Mouse (Mus musculus): ENCODE data around the gene Naa25. TPM values are rescaled to one million over a fixed set of nuclear protein-coding genes. Genes with fewer than 3 reads are reported as not detected.

Gene Naa25
- polyA plus RNA-seq (2014; fragmentation: Illumina TruSeq; extraction: RNeasy Lipid Tissue Mini Kit (QIAGEN cat#74804)) = 46.7 TPM

DNA sequence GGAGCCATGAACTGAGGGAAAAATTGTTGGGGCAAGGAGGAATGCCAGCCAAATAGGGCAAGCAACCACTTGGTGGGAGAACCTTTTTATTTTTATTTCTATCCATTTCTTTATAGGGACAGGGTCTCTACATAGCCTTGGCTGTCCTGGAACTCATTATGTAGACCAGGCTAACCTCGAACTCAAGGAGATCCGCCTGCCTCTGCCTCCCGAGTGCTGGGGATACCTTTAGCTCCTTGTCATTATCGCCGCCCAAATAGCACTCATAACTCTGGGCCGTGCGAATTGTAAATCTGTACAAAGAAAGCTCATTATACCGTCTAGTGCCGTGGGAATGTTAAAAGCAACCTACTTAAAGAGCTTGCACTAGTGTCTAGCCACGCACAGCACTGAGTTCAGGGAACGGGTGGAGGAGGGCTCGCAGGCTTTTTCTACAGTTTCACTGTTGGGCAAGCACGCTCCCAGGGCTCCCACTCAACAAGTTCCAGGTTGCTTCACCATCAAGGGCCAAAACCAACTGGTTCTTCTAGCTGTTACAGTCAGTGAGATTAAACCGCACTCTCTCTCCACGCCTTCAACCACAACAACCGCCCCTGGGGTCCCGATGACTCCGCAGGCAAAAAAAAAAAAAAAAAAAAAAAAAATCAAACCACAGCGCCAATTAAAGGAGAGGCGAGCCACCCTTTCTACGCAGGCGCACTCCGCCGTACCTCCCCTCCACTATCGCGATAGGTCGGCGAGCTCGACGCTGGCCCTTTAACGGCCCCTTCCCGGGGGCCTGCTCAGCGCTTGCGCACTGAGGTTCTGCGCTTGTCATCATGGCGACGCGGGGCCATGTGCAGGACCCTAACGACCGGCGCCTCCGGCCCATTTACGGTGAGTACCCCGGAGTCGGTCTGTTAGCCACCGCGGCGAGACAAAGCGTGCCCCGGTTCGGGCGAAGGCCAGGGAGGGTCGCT is at the start of gene Naa25:
Gene Naa25, plus strand, starts transcription at position 750 of the 959 bp plus-strand sequence.

DNA sequence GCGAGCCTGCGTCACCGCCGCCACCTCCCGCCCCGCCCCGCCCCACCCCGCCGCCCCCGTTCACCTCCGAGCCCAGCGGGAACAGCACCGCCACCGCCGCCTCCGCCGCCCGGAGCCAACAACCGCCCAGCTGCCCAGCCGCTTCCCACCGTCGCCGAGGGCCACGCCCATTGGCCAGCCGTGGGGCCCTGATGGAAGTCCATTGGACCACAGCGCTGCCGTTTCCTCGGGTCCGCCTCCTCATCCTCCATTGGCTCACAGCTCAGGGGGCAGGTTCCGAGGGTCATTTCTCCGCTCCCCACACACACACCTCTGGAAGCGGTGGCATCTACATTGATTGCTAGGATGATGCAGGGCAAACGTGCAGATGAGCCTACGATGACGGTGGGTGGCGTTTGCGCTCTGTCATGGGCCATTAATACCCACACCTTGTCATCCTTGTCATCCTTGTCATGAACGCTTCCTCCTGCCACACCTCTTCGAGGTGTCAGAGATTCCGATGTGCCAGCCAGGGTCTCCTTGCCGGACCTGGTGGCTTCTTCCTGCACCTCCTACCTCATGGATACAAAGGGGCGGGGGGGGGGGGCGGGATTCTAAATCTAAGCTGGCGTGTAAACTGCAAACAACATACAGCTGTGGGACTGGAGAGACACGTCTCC is 12.1 kb upstream of the Naa25 start, which contains the start of gene Trafd1:
Gene Trafd1, minus strand, starts transcription at position 172 of the 659 bp plus-strand sequence.

DNA sequence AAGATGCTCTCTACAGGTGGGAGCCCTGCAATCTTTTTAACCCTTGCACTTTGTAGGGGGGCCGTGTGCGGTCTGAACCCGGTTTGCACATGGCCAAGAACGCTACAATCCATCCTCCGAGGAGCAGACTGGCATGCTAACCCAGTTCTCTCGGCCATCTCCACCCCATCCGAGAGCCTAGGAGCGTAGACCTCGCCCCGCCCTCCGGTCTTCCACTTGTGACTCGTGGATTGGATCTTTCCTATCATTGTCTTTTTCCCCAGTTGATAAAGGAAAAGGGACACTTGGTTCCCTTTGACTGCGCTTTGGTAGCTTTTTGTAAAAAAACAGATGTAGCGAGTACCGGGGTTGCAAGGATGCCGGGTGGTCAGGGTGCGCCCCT is 53.9 kb downstream of the Naa25 start, which contains the start of gene Tmem116:
Gene Tmem116, plus strand, starts transcription at position 250 of the 382 bp plus-strand sequence.

DNA sequence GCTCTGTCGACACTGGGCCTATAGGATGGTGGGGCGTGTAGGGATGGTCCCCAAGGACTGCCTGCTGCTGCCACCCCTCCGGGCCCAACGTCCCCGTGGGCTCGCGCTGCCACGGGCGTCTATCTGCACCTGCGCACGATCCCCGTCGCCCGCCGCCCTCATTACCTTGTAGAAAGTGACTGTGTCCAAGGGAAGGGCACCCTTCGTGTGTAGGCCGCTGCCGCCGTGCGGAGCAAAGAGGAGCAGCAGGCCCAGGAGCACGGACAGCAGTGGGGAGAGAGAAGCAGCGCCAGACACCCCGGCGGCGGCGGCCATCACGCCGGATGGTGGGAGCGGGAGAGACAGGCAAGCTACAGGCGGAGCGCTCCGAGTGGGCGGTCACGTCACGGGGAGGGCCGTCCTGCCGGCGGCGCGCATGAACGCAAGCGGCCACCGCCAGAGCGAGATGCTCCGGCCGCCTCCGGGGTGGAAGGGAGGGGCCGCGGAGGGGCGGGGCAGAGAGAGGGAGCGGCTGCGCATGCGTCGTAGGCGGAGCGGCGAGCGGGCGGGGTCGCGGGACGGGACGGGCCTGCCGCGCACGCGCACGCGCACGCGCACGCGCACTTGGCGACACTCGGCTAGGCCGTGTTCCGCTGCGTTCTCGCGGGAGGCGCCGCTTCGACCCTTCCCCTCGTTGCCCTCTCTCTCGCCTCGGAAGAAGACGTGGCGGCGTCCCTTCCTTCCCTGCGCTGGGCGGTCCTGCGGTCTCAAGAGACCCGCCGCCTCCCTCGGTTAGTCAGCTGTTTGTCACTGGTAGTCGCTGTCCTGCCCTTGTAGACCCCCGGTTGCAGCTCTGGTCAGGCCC is 54.5 kb downstream of the Naa25 start, which contains the start of gene Erp29:
Gene Erp29, minus strand, starts transcription at position 481 of the 844 bp plus-strand sequence.

Other genes with a start within 250 kb of the Naa25 start
- gene Ptpn11, start 206.5 kb upstream of the Naa25 start, polyA plus RNA-seq (2014; fragmentation: Illumina TruSeq; extraction: RNeasy Lipid Tissue Mini Kit (QIAGEN cat#74804)) = 41.3 TPM
- 311 TPM for gene Rpl6, start 193.5 kb upstream of the Naa25 start, polyA plus RNA-seq (2014; fragmentation: Illumina TruSeq; extraction: RNeasy Lipid Tissue Mini Kit (QIAGEN cat#74804))
- gene Hectd4, start 177.7 kb upstream of the Naa25 start, polyA plus RNA-seq (2014; fragmentation: Illumina TruSeq; extraction: RNeasy Lipid Tissue Mini Kit (QIAGEN cat#74804)) = 3.1 TPM
- gene Trafd1, start 12.3 kb upstream of the Naa25 start, polyA plus RNA-seq (2014; fragmentation: Illumina TruSeq; extraction: RNeasy Lipid Tissue Mini Kit (QIAGEN cat#74804)) = 12.7 TPM
- not detected for gene Tmem116, start 54.0 kb downstream of the Naa25 start, polyA plus RNA-seq (2014; fragmentation: Illumina TruSeq; extraction: RNeasy Lipid Tissue Mini Kit (QIAGEN cat#74804))
- gene Erp29, start 54.6 kb downstream of the Naa25 start, polyA plus RNA-seq (2014; fragmentation: Illumina TruSeq; extraction: RNeasy Lipid Tissue Mini Kit (QIAGEN cat#74804)) = 10.5 TPM
- gene Adam1b, start 105.5 kb downstream of the Naa25 start, polyA plus RNA-seq (2014; fragmentation: Illumina TruSeq; extraction: RNeasy Lipid Tissue Mini Kit (QIAGEN cat#74804)) = not detected
- gene Adam1a, start 147.5 kb downstream of the Naa25 start, polyA plus RNA-seq (2014; fragmentation: Illumina TruSeq; extraction: RNeasy Lipid Tissue Mini Kit (QIAGEN cat#74804)) = 2.5 TPM
- gene Gm42878, start 147.5 kb downstream of the Naa25 start, polyA plus RNA-seq (2014; fragmentation: Illumina TruSeq; extraction: RNeasy Lipid Tissue Mini Kit (QIAGEN cat#74804)) = not detected
- 36.1 TPM for gene Mapkapk5, start 148.0 kb downstream of the Naa25 start, polyA plus RNA-seq (2014; fragmentation: Illumina TruSeq; extraction: RNeasy Lipid Tissue Mini Kit (QIAGEN cat#74804))
- gene Aldh2, start 195.9 kb downstream of the Naa25 start, polyA plus RNA-seq (2014; fragmentation: Illumina TruSeq; extraction: RNeasy Lipid Tissue Mini Kit (QIAGEN cat#74804)) = 4.9 TPM
- gene Acad12, start 221.0 kb downstream of the Naa25 start, polyA plus RNA-seq (2014; fragmentation: Illumina TruSeq; extraction: RNeasy Lipid Tissue Mini Kit (QIAGEN cat#74804)) = 3.5 TPM